Mouse (Mus musculus): Measurements from ENCODE around the gene Snrpd2. TPM values are rescaled to one million over a fixed set of nuclear protein-coding genes. Genes with fewer than 3 reads are reported as not detected.
"Not testable (repeated sequence)": the region's sequence is repeated elsewhere in the genome, so short reads cannot be mapped to it uniquely, and the experiment has no call there.

Gene Snrpd2
- polyA plus RNA-seq, 1 experiment from 2014 or later: 167 TPM

GRCm38 (mm10) chr7:19151121-19151520 lies 1.6 kb downstream of the Snrpd2 start:
- WGBS: 90% methylated on average over 10 of the region's 10 CpGs
- H3K27ac ChIP-seq; H3K27me3 ChIP-seq; H3K9me3 ChIP-seq; ATAC-seq (ENCODE audit: insufficient number of reproducible peaks, insufficient read depth, low FRiP score, low TSS enrichment, low read depth); H3K4me3 ChIP-seq; H3K4me2 ChIP-seq: not testable (repeated sequence)
- Histone ChIP-seq H3K4me1 (peaks cover 32% of the 10 kb centered on the region), H3K9ac (peak overlapping the region; percentile 83; the same call in 1 of the 2 replicates), H3K36me3 (peaks cover 41% of the 10 kb centered on the region)

- no peak overlapping the region for H3K4me3 ChIP-seq
- no peak overlapping the region for H3K27ac ChIP-seq
- 85% methylated on average over 8 of the region's 8 CpGs for WGBS
- H3K9ac ChIP-seq: 0 out of 2 replicates have a peak overlapping the region, but pooled peaks have one; percentile 27
- peaks cover 15% of the 10 kb centered on the region for H3K27me3 ChIP-seq
- no peaks in the 10 kb centered on the region for H3K9me3 ChIP-seq
- H3K4me2 ChIP-seq: no peak overlapping the region
- peaks cover 41% of the 10 kb centered on the region for H3K36me3 ChIP-seq
- no peak for ATAC-seq (ENCODE audit: insufficient number of reproducible peaks, insufficient read depth, low FRiP score, low TSS enrichment, low read depth)
- peaks cover 37% of the 10 kb centered on the region for H3K4me1 ChIP-seq
Measured at GRCm38 (mm10) chr7:19154796-19155195, 5.3 kb downstream of the Snrpd2 start.

GRCm38 (mm10) chr7:19155825-19156475 lies 6.4 kb downstream of the Snrpd2 start:
- peaks cover 41% of the 10 kb centered on the region for H3K36me3 ChIP-seq
- H3K27me3 ChIP-seq: peaks cover 27% of the 10 kb centered on the region
- peaks cover 36% of the 10 kb centered on the region for H3K4me1 ChIP-seq
- no peaks in the 10 kb centered on the region for H3K9me3 ChIP-seq
- ATAC-seq (ENCODE audit: insufficient number of reproducible peaks, insufficient read depth, low FRiP score, low TSS enrichment, low read depth): no peak
- H3K4me3 ChIP-seq: no peak overlapping the region
- no peak overlapping the region for H3K9ac ChIP-seq
- WGBS: 49% methylated on average over 12 of the region's 13 CpGs
- no peak overlapping the region for H3K27ac ChIP-seq
- no peak overlapping the region for H3K4me2 ChIP-seq

- H3K27me3 ChIP-seq: peaks cover 30% of the 10 kb centered on the region
- 5% methylated on average over 30 of the region's 30 CpGs for WGBS
- H3K4me3 ChIP-seq: no peak overlapping the region
- ATAC-seq (ENCODE audit: insufficient number of reproducible peaks, insufficient read depth, low FRiP score, low TSS enrichment, low read depth): peak; percentile 65
- H3K27ac ChIP-seq: peak overlapping the region; percentile 29; the same call in 1 of the 2 replicates
- no peaks in the 10 kb centered on the region for H3K9me3 ChIP-seq
- peaks cover 28% of the 10 kb centered on the region for H3K36me3 ChIP-seq
- H3K9ac ChIP-seq: peak overlapping the region; percentile 44; the same call in 1 of the 2 replicates
- peak overlapping the region; percentile 38 for H3K4me2 ChIP-seq
- H3K4me1 ChIP-seq: peaks cover 29% of the 10 kb centered on the region
Measured at GRCm38 (mm10) chr7:19157160-19157800, 7.8 kb downstream of the Snrpd2 start.

GRCm38 (mm10) chr7:19158601-19159000 lies 9.1 kb downstream of the Snrpd2 start:
- no peak for ATAC-seq (ENCODE audit: insufficient number of reproducible peaks, insufficient read depth, low FRiP score, low TSS enrichment, low read depth)
- WGBS: 66% methylated on average over 11 of the region's 11 CpGs
- Histone ChIP-seq H3K27me3 (peaks cover 40% of the 10 kb centered on the region), H3K4me2 (no peak overlapping the region), H3K9ac (no peak overlapping the region), H3K36me3 (peaks cover 15% of the 10 kb centered on the region), H3K27ac (no peak overlapping the region), H3K4me1 (peaks cover 31% of the 10 kb centered on the region), H3K4me3 (no peak overlapping the region), H3K9me3 (no peaks in the 10 kb centered on the region)

- ATAC-seq (ENCODE audit: insufficient number of reproducible peaks, insufficient read depth, low FRiP score, low TSS enrichment, low read depth): no peak
- Histone ChIP-seq H3K9me3 (no peaks in the 10 kb centered on the region), H3K4me1 (peaks cover 39% of the 10 kb centered on the region), H3K27ac (no peak overlapping the region), H3K9ac (peak overlapping the region; percentile 27; the same call in 1 of the 2 replicates), H3K4me3 (peak overlapping the region; percentile 43; the same call in 1 of the 2 replicates), H3K4me2 (peak overlapping the region; percentile 68), H3K27me3 (peaks cover 49% of the 10 kb centered on the region), H3K36me3 (peaks cover 10% of the 10 kb centered on the region; the same call in 1 of the 2 replicates)
- 14% methylated on average over 18 of the region's 18 CpGs for WGBS
Measured at GRCm38 (mm10) chr7:19159411-19159810, 9.9 kb downstream of the Snrpd2 start.

GRCm38 (mm10) chr7:19160115-19160514 lies 10.6 kb downstream of the Snrpd2 start:
- WGBS: under 1% methylated on average over 20 of the region's 20 CpGs
- peak overlapping the region; percentile 68 for H3K4me2 ChIP-seq
- no peaks in the 10 kb centered on the region for H3K9me3 ChIP-seq
- peaks cover 56% of the 10 kb centered on the region for H3K27me3 ChIP-seq
- H3K9ac ChIP-seq: peak overlapping the region; percentile 52; the same call in 1 of the 2 replicates
- ATAC-seq (ENCODE audit: insufficient number of reproducible peaks, insufficient read depth, low FRiP score, low TSS enrichment, low read depth): peak; percentile 40
- no peak overlapping the region for H3K27ac ChIP-seq
- peaks cover 46% of the 10 kb centered on the region for H3K4me1 ChIP-seq
- peaks cover 3% of the 10 kb centered on the region; the same call in 1 of the 2 replicates for H3K36me3 ChIP-seq
- H3K4me3 ChIP-seq: peak overlapping the region; percentile 43

- Histone ChIP-seq H3K36me3 (no peaks in the 10 kb centered on the region), H3K4me3 (no peak overlapping the region), H3K4me1 (peaks cover 35% of the 10 kb centered on the region), H3K9ac (no peak overlapping the region), H3K27me3 (peaks cover 74% of the 10 kb centered on the region), H3K27ac (no peak overlapping the region), H3K4me2 (no peak overlapping the region), H3K9me3 (no peaks in the 10 kb centered on the region)
- WGBS: 83% methylated on average over 7 of the region's 7 CpGs
- no peak for ATAC-seq (ENCODE audit: insufficient number of reproducible peaks, insufficient read depth, low FRiP score, low TSS enrichment, low read depth)
Measured at GRCm38 (mm10) chr7:19162928-19163327, 13.4 kb downstream of the Snrpd2 start.

GRCm38 (mm10) chr7:19163752-19164151 lies 14.2 kb downstream of the Snrpd2 start:
- H3K4me2 ChIP-seq: peak overlapping the region; percentile 48
- H3K27ac ChIP-seq: no peak overlapping the region
- WGBS: 26% methylated on average over 12 of the region's 12 CpGs
- H3K9me3 ChIP-seq: no peaks in the 10 kb centered on the region
- no peak overlapping the region for H3K9ac ChIP-seq
- no peaks in the 10 kb centered on the region for H3K36me3 ChIP-seq
- H3K4me3 ChIP-seq: no peak overlapping the region
- H3K4me1 ChIP-seq: peaks cover 35% of the 10 kb centered on the region
- peaks cover 69% of the 10 kb centered on the region for H3K27me3 ChIP-seq
- peak; percentile 35; the same call in 1 of the 2 replicates for ATAC-seq (ENCODE audit: insufficient number of reproducible peaks, insufficient read depth, low FRiP score, low TSS enrichment, low read depth)

- Histone ChIP-seq H3K36me3 (no peaks in the 10 kb centered on the region), H3K27me3 (peaks cover 64% of the 10 kb centered on the region), H3K4me1 (peaks cover 35% of the 10 kb centered on the region), H3K27ac (no peak overlapping the region), H3K9me3 (no peaks in the 10 kb centered on the region), H3K4me2 (peak overlapping the region; percentile 48), H3K4me3 (peak overlapping the region; percentile 17; the same call in 1 of the 2 replicates), H3K9ac (no peak overlapping the region)
- WGBS: 1% methylated on average over 6 of the region's 6 CpGs
- no peak for ATAC-seq (ENCODE audit: insufficient number of reproducible peaks, insufficient read depth, low FRiP score, low TSS enrichment, low read depth)
Measured at GRCm38 (mm10) chr7:19164189-19164588, 14.7 kb downstream of the Snrpd2 start.

- WGBS: 4% methylated on average over 13 of the region's 13 CpGs
- Histone ChIP-seq H3K4me2 (peak overlapping the region; percentile 48), H3K4me3 (peak overlapping the region; percentile 7; the same call in 1 of the 2 replicates), H3K27ac (no peak overlapping the region), H3K4me1 (peaks cover 30% of the 10 kb centered on the region), H3K9me3 (no peaks in the 10 kb centered on the region), H3K9ac (0 out of 2 replicates have a peak overlapping the region, but pooled peaks have one; percentile 27), H3K36me3 (no peaks in the 10 kb centered on the region), H3K27me3 (peaks cover 56% of the 10 kb centered on the region)
- ATAC-seq (ENCODE audit: insufficient number of reproducible peaks, insufficient read depth, low FRiP score, low TSS enrichment, low read depth): no peak
Measured at GRCm38 (mm10) chr7:19164978-19165377, 15.5 kb downstream of the Snrpd2 start.

Measured in embryonic facial prominence, embryonic 13.5 days (tissue).